Mouse (Mus musculus) gastrocnemius, postnatal 25 days (tissue): ENCODE measurements at regions not wholly inside any gene's neighbourhood (a gene's known extent, or its start where the extent isn't known, plus 50 kb on each side); places are given as distances from the start of the nearest gene placed in this dataset.

ENCODE experiments used
- DNase-seq: peaks from one replicate; pipeline ENCODE4 v3.0.0; 2022
- microRNA-seq, 2 experiments: library from miRNA; unstranded; fragments of <30 nt; microRNA quantifications; one replicate each; pipeline ENCODE4 v1.2.0; 2021; ENCODE audit warnings: borderline replicate concordance in 2 of 2

- no peak for DNase-seq
These were observed 79.7 kb upstream of the Runx1 start for GRCm38 (mm10) chr16:92905626-92906025.

GRCm38 (mm10) chr16:92903892-92904473 lies 78.0 kb upstream of the Runx1 start:
- no peak for DNase-seq

- no peak for DNase-seq
These were observed 77.5 kb upstream of the Runx1 start for GRCm38 (mm10) chr16:92903486-92903885.

- DNase-seq = no peak
These were observed 73.8 kb upstream of the Runx1 start for GRCm38 (mm10) chr16:92899704-92900103.

- DNase-seq = no peak
These were observed 65.8 kb upstream of the Runx1 start for GRCm38 (mm10) chr16:92891741-92892140.

- DNase-seq = no peak
These were observed 64.8 kb upstream of the Runx1 start for GRCm38 (mm10) chr16:92890713-92891112.

- no peak for DNase-seq
These were observed 63.6 kb upstream of the Runx1 start for GRCm38 (mm10) chr16:92889537-92889936.

GRCm38 (mm10) chr16:92886226-92886625 lies 60.3 kb upstream of the Runx1 start:
- DNase-seq = no peak

- no peak for DNase-seq
These were observed 57.9 kb upstream of the Runx1 start for GRCm38 (mm10) chr16:92883821-92884272.

GRCm38 (mm10) chr16:92880356-92881043 lies 54.6 kb upstream of the Runx1 start:
- no peak for DNase-seq

- no peak for DNase-seq
These were observed 52.1 kb upstream of the Runx1 start for GRCm38 (mm10) chr16:92878081-92878480.

Small RNA genes in the stretch of these regions (microRNA-seq; reads per million reads assigned to microRNA genes)
- gene Gm28003 (0 reads per million in 2 experiments), gene Mir802 (0 reads per million in 2 experiments)
